Mouse (Mus musculus) cerebellum, adult 9-10 months (tissue): Measurements from ENCODE around the gene Psmb6.

Experiments
- DNase-seq: peaks from one replicate; pipeline ENCODE4 v3.0.0; 2022

Gene Psmb6

GRCm38 (mm10) chr11:70525184-70525678, at the start of gene Psmb6:
Psmb6 (plus strand) TSS chr11:70525367.
- peak; percentile 96 for DNase-seq

DNA sequence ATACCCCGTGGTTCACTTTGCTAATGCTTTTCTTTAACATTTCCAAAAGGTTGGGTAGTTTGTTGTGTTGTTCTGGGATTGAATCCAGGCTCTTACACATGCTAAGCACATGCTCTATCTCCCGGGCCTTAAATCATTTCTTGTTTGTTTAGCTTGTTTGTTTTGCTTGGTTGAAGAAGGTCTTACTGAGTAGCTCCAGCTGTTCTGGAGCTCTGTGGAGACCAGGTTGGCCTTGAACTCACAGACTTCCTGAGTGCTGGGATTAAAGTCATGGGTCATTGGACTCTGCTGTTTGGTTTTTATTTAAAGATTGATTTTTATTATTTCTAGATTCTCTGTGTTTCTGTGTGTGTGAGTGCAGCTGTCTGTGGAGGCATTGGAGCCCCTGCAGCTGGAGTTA, 39.7 kb upstream of the Psmb6 start:
- DNase-seq = no peak

- no peak for DNase-seq
Measured at GRCm38 (mm10) chr11:70487816-70488215, 37.4 kb upstream of the Psmb6 start.

DNA sequence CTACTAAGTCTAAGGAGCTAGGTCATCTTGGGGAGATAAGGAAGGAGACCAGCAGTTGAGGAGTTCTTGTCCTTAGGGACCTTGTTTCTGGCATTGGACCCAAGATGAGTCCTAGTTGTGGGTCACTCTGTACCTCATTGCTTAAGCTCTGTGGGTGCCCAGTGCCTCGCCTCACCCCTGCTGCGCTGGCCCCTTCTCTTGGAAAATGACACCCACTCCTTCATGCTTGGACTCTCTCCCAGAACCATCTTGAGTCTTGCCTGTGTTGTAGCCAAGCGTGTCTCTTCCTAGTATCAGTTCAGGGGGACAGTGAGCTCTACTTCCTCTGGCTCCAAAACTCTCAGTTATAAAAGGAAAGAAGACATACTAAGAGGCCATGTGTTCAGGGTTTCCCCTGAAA, 36.0 kb upstream of the Psmb6 start:
- DNase-seq = no peak

DNA sequence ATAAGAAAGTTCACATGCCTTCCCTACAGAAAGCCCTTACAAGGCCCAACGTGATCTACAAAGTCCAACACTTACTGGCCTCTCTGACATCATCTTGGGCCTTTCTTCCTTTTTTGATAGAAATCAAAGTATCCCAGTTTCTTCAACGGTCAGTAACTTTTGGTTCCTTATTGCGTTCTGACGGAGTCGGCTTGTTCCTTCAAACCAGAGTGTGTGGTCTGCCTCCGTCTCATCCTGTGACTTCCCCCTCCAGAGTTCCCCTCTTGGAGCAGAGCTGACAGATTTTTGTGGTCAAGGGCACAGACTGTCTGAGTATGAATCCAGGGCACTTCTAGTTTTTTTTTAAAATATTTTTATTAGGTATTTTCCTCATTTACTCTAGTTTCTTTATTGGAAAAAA, 35.5 kb upstream of the Psmb6 start:
- no peak for DNase-seq

- peak; percentile 14 for DNase-seq
Measured at GRCm38 (mm10) chr11:70499566-70500475, 25.3 kb upstream of the Psmb6 start.

- no peak for DNase-seq
Measured at GRCm38 (mm10) chr11:70500476-70500812, 24.7 kb upstream of the Psmb6 start.

GRCm38 (mm10) chr11:70502018-70502417, 23.1 kb upstream of the Psmb6 start:
- no peak for DNase-seq

DNA sequence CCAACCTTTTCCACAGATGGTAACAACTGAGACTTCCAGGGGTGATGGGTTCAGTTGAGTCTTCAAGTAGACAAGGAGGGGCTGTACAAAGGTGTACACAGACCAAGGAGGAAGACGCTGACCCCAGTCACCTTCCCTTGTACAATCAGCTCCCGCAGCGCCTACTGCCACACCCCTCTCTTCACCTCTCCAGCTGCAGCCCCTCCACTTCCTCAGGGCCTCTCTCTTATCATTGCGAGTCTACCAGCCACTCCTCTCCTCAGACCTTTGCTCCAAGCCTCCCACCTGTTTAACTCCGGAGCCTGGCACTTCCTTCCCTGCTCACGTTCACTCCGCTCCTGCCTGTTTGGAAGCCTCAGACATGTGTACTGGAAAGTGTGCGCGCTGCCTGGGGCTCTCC, 20.2 kb upstream of the Psmb6 start, which contains the start of gene Tm4sf5:
Tm4sf5 (plus strand) TSS at position 275 of the 400 bp plus-strand sequence.
- DNase-seq = no peak

GRCm38 (mm10) chr11:70506385-70506784, 18.8 kb upstream of the Psmb6 start:
- peak; percentile 22 for DNase-seq

DNA sequence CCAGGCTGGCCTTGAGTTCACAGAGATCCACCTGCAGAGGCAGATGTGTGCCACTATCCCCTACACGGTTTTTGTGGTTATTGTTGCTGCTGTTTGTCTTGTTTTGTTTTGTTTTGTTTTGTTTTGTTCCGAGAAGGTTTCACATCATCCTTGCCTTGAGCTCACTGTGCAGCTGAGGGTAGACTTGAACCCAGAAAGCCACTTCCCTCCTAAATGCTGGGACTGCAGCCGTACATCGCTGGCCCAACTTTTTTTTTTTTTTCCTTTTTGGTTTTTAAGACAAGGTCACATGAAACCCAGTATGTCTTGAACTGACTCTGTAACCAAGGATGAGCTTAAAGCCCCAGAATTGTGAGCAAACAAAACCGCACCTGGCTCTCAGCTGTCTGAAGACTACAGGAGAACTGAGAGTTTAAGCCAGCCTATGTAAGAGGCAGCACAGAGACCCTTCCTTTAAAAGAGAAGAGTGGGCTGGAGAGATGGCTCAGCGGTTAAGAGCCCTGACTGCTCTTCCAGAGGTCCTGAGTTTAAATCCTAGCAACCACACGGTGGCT, 18.1 kb upstream of the Psmb6 start:
- no peak for DNase-seq

DNA sequence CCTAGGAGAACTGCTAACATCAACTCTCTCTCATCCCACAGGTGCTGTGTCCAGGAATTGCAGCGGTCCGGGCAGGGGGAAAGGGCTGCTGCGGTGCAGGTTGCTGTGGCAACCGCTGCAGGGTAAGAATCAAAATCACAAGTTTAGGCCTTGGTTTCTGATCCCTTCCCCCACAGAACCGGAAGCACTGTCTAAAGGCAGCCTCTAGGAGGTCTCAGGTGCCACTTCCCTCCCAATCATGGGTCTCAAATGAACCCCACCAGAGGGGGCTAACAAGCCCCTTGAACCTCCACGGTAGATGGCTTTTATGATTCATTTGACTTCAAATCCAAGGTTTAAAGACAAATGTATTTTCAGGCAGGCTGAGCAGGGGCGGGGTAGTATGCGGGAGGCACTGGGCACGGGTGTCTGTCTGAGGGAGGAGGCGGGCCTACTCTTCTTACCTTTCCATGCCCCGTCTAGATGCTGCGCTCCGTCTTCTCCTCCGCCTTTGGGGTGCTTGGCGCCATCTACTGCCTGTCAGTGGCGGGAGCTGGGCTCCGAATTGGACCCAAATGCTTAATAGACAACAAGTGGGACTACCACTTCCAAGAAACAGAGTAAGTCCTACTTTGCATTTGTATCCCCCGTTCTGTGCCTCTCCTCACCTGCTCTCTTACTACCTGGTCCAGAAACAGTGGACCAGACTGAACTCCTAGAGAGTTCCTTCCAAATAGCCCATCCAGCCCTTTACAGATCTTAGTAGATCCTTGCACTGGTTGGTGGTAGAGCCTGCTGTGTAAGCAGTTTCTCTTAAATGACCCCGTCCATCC, 15.2 kb upstream of the Psmb6 start:
- peak; percentile 61 for DNase-seq

GRCm38 (mm10) chr11:70511242-70511641, 13.9 kb upstream of the Psmb6 start:
- no peak for DNase-seq

DNA sequence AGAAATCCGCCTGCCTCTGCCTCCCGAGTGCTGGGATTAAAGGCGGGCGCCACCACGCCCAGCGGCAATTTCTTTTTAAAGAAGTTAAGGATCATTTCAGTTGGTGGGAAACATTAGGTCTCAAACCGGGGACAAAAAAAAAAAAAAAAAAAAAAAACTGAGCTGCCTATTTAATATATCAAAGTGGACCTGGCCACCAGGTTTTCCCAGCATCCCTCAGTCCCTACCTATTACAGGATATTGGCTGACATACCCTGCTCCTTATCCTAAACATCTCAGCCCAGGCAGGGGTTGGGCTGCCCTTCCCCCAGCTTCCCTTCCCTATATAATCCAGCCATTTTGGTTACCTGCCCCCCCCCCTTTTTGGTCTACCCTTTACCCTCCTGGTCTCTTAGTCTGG, 13.3 kb upstream of the Psmb6 start:
- DNase-seq = no peak

DNA sequence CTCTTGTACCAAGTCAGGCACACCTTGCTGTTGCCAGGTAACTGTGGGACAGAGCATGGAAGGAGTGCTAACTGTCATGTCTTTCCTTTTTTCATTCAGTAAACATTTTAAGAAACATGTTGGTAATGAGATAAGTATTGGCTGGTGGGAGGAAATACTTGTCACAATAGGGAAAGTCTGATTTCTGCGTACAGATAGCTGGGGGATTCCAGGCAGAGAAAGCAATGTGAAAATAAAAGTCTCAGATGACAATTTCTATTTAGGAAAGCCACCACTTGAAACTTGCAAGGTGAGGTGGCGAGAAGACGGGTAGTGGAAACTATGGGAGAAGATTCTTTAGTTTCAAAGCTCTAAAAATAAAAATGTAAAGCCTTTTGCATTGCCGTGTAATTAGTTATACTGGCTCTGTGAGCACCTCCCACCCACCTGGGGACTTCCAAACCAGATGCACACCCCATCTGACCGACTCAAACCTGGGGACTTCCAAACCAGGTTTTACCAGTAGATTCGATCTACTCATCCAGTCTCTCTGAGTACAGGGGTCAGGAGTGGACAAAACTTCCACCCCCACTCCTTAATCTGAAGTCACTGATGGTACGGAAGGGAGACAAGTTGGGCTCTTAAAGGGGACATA, 12.3 kb upstream of the Psmb6 start:
- no peak for DNase-seq

GRCm38 (mm10) chr11:70513520-70513919, 11.6 kb upstream of the Psmb6 start:
- DNase-seq = no peak

- no peak for DNase-seq
Measured at GRCm38 (mm10) chr11:70514288-70514687, 10.9 kb upstream of the Psmb6 start, which contains the start of gene Vmo1. Vmo1 (minus strand) TSS chr11:70514616.

- DNase-seq = peak; percentile 65
Measured at GRCm38 (mm10) chr11:70516352-70516751, 8.8 kb upstream of the Psmb6 start.

DNA sequence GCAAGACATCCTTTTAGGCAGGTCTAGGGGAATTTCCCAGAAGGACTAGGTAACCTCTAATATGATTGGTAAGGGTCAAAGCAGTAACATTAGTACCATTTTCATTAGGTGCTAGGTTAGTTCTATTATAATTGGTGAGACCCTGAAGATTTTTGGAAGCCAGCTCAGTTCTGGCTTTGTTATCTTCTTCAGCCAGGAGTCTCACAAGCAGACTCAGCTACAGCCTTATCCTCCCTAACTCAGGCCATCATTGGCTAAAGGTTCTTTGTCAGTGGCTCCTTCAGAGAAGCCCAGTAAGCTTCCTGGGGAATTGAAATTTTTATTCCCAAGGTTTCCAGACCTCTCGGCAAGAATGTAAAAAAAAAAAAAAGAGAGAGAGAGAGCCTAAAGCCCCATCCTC, 6.7 kb upstream of the Psmb6 start:
- DNase-seq = no peak

GRCm38 (mm10) chr11:70518923-70519322, 6.2 kb upstream of the Psmb6 start, which contains the start of gene Gltpd2:
Gltpd2 (plus strand) TSS chr11:70519196.
- DNase-seq = no peak

DNA sequence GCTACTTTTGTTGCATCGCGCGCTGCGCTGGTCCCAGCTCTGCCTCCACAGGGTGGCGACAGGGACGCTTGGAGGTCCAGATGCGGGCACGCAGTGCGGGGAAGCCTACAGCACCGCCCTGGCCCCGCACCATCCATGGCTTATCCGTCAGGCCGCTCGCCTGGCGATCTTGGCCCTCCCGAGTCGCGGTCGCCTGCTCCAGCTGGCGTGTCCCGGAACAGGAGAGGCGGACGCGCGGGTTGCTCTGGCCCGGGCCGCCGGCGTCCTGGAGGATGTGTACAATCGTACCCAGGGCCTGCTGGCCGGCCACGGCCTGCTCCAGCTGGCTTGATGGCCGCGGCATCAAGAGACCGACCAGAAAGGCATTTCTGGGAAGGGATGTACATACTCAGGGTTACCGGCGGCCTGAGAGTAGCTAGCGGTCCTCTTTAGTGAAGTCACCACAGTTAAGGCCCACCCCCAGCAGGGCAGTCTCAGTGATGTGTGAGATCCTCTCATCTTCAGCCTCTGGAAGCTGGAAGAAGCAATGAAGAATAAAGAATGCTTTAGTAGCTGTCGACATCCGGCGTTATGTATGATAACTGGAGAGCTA, 4.9 kb upstream of the Psmb6 start:
- no peak for DNase-seq

GRCm38 (mm10) chr11:70523306-70523989, 1.7 kb upstream of the Psmb6 start:
- DNase-seq = peak; percentile 41
